Mouse (Mus musculus) CH12.LX (cell line): ENCODE results near the gene Exph5. TPM values are rescaled to one million over a fixed set of nuclear protein-coding genes. Genes with fewer than 3 reads are reported as not detected.

Experiments used
- DNase-seq: peaks from one replicate; pipeline ENCODE4 v3.0.0-alpha.2; 2013; ENCODE audit errors: extremely low read depth
- H3K27ac ChIP-seq: 2 replicates; pipeline ENCODE4 v1.5.1; 2012; ENCODE audit warnings: low read depth, mild to moderate bottlenecking, control low read depth, moderate library complexity; ENCODE audit not compliant: insufficient read depth
- H3K27me3 ChIP-seq: replicated peaks from 2 replicates; pipeline ENCODE3; 2012; ENCODE audit warnings: inconsistent platforms
- H3K36me3 ChIP-seq, 2 experiments: replicated peaks in 1 of 2; 2 replicates each; pipeline versions ENCODE3 to v1.6.1; 2012; ENCODE audit warnings: inconsistent platforms in 1 of 2, low read length in 1 of 2, mild to moderate bottlenecking in 1 of 2, mixed read lengths in 1 of 2, moderate library complexity in 1 of 2; ENCODE audit not compliant: control insufficient read depth in 1 of 2, insufficient read depth in 1 of 2
- H3K4me1 ChIP-seq, 2 experiments: 2 replicates each; pipeline ENCODE4 v1.6.1; 2012; ENCODE audit warnings: inconsistent platforms in 1 of 2, moderate library complexity in 1 of 2; ENCODE audit not compliant: insufficient read depth in 2 of 2, control insufficient read depth in 1 of 2
- H3K4me2 ChIP-seq: 2 replicates; pipeline ENCODE4 v1.6.1; 2012; ENCODE audit warnings: low read depth, mild to moderate bottlenecking, control low read depth; ENCODE audit not compliant: poor library complexity, insufficient read depth, severe bottlenecking
- H3K4me3 ChIP-seq, 3 experiments: fragments of 150-350 bp in 1 of 3; sonication (generic) in 1 of 3; replicated peaks in 1 of 3; 2 replicates each; pipeline versions ENCODE3 to v1.5.1; 2011 to 2012; ENCODE audit warnings: low read depth in 2 of 3, low read length in 2 of 3, mild to moderate bottlenecking in 2 of 3, moderate library complexity in 2 of 3, control low read depth in 1 of 3, improper control_type of control experiment in 1 of 3, inconsistent platforms in 1 of 3, mixed read lengths in 1 of 3; ENCODE audit not compliant: poor library complexity in 1 of 3
- H3K79me2 ChIP-seq: replicated peaks from 2 replicates; pipeline ENCODE4 v1.6.1; 2012; ENCODE audit warnings: mild to moderate bottlenecking, moderate library complexity; ENCODE audit not compliant: control insufficient read depth, poor library complexity, insufficient read depth, severe bottlenecking; ENCODE audit errors: extremely low read depth
- H3K9ac ChIP-seq: 2 replicates; pipeline ENCODE4 v1.6.1; 2012; ENCODE audit warnings: low read depth, mild to moderate bottlenecking, control low read depth, moderate library complexity; ENCODE audit not compliant: insufficient read depth
- H3K9me3 ChIP-seq: replicated peaks from 2 replicates; pipeline ENCODE3; 2012; ENCODE audit warnings: low read length, inconsistent platforms, mixed read lengths
- BHLHE40 ChIP-seq: IDR thresholded peaks from 2 replicates; pipeline ENCODE4 v1.6.1; 2011; ENCODE audit warnings: mild to moderate bottlenecking, low read depth, low read length, improper control_type of control experiment
- CHD1 ChIP-seq: IDR thresholded peaks from 2 replicates; pipeline ENCODE4 v1.6.1; 2012; ENCODE audit warnings: low read depth, low read length, improper control_type of control experiment, inconsistent platforms
- EP300 ChIP-seq: IDR thresholded peaks from 2 replicates; pipeline ENCODE4 v1.6.1; 2011; ENCODE audit warnings: low read length, improper control_type of control experiment
- GABPA ChIP-seq: IDR thresholded peaks from 2 replicates; pipeline ENCODE4 v1.6.1; 2012; ENCODE audit warnings: low read depth, low read length, improper control_type of control experiment, inconsistent platforms; ENCODE audit not compliant: insufficient replicate concordance
- IRF4 ChIP-seq: IDR thresholded peaks from 2 replicates; pipeline ENCODE4 v1.6.1; 2014; ENCODE audit warnings: low read depth, mild to moderate bottlenecking, inconsistent platforms, low read length, improper control_type of control experiment
- JUN ChIP-seq: IDR thresholded peaks from 2 replicates; pipeline ENCODE4 v1.6.1; 2011; ENCODE audit warnings: low read depth, mild to moderate bottlenecking, low read length, improper control_type of control experiment, moderate library complexity; ENCODE audit not compliant: insufficient read depth
- JUND ChIP-seq: conservative IDR thresholded peaks from 2 replicates; pipeline ENCODE4 v1.6.1; 2011; ENCODE audit warnings: low read depth, low read length, improper control_type of control experiment
- KAT2A ChIP-seq: IDR thresholded peaks from 2 replicates; pipeline ENCODE4 v1.6.1; 2012; ENCODE audit warnings: low read length, improper control_type of control experiment, inconsistent platforms; ENCODE audit not compliant: insufficient replicate concordance
- MXI1 ChIP-seq: IDR thresholded peaks from 2 replicates; pipeline ENCODE4 v1.6.1; 2011; ENCODE audit warnings: mild to moderate bottlenecking, low read depth, low read length, improper control_type of control experiment
- POLR2AphosphoS2 ChIP-seq: IDR thresholded peaks from 2 replicates; pipeline ENCODE4 v1.6.1; 2011; ENCODE audit warnings: low read depth, low read length, improper control_type of control experiment
- SIN3A ChIP-seq: IDR thresholded peaks from 2 replicates; pipeline ENCODE4 v1.6.1; 2012; ENCODE audit warnings: low read length, improper control_type of control experiment, inconsistent platforms
- TBP ChIP-seq: conservative IDR thresholded peaks from 2 replicates; pipeline ENCODE4 v1.6.1; 2011; ENCODE audit warnings: low read depth, low read length, improper control_type of control experiment
- UBTF ChIP-seq: IDR thresholded peaks from 2 replicates; pipeline ENCODE4 v1.6.1; 2012; ENCODE audit warnings: low read depth, mild to moderate bottlenecking, inconsistent platforms, low read length, improper control_type of control experiment, moderate library complexity
- USF1 ChIP-seq: IDR thresholded peaks from 2 replicates; pipeline ENCODE4 v1.6.1; 2014; ENCODE audit warnings: low read depth, mild to moderate bottlenecking, inconsistent platforms, low read length, improper control_type of control experiment
- USF2 ChIP-seq: conservative IDR thresholded peaks from 2 replicates; pipeline ENCODE4 v1.6.1; 2011; ENCODE audit warnings: low read depth, low read length, improper control_type of control experiment
- ZC3H11A ChIP-seq: IDR thresholded peaks from 2 replicates; pipeline ENCODE4 v1.6.1; 2012; ENCODE audit warnings: low read depth, mild to moderate bottlenecking, inconsistent platforms, low read length, improper control_type of control experiment
- ZKSCAN1 ChIP-seq: IDR thresholded peaks from 2 replicates; pipeline ENCODE4 v1.6.1; 2012; ENCODE audit warnings: low read depth, inconsistent platforms, low read length, improper control_type of control experiment, borderline replicate concordance
- dilution Hi-C: fragments of 300-500 bp; cut with MboI; formaldehyde crosslinking; loops from 2 replicates; pipeline ENCODE4 v1.14.3; 2020; ENCODE audit warnings: low sequenced_read_pairs; ENCODE audit not compliant: extremely low pct_unique_long_range_greater_than_20kb, extremely low pct_ligation_motif_present
- in situ Hi-C: fragments of 300-500 bp; cut with MboI; formaldehyde crosslinking; loops from 3 replicates; pipeline ENCODE4 v1.14.3; 2019; ENCODE audit warnings: low sequenced_read_pairs, low pct_ligation_motif_present, low pct_unique_long_range_greater_than_20kb, mixed read lengths
- polyA plus RNA-seq: library from polyadenylated mRNA; unstranded; fragments of >175 nt; gene quantifications from 2 replicates; pipeline ENCODE4 v1.2.1, GENCODE M21; 2012; ENCODE audit warnings: low read depth; ENCODE audit not compliant: insufficient read length
- total RNA-seq, 2 experiments: library from RNA; depleted of rRNA; stranded (reverse); fragments of 300-350 nt in 1 of 2; fragments of >200 nt in 1 of 2; gene quantifications; 2 replicates each; pipeline ENCODE4 v1.2.3; 2012 to 2014

Gene Exph5
- total and polyA plus RNA-seq, 3 experiments, result 0.04 TPM; not detected in 2

DNA sequence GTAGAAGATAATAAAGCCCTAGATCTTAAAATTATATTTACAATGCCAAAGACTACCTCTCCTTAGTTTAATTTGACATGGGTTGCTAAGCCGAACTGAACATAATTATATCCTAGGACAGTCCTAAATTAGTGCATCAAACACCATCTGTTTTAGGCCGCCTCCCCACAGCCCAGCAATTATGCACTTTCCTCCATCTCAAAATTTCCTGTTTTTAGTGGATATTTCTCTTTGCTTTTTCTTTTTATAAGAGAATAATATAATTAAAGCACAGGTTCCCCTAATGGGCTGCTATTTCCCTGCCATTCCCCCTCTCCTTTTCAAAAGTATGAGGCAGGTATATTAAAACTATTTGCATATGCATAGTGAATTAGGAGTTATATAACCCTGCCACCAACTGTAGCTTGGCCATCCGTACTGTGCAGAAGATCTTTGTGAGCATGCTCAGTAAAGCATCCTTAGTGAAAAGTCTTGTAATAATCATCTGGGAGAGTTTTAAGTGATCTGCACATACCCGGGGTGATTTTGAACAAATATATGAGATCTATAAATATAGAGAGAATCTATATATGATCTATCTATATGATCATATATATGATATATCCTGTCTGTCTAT is 44.7 kb upstream of the Exph5 start:
- dilution Hi-C loops, result no loop called here

DNA sequence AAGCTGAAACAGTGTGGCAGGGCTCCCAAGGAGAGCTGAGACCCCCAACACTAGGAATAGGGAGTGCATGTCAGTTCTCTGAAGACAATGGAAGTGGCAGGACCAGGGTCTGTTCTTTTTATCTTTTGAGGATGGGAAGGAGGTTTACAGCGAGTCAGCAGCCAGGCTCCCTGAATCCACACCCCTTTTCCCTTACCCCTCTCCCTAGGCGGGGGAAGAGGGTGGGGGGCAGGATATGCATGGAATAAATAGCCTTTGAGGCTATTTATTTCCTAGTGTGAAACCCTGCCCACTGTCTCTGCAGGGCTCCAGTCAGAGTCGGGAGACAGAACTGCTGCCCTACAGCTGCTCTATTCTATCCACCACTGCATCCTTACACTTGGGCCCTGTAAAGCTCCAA is 43.7 kb upstream of the Exph5 start:
- Histone ChIP-seq H3K9ac (no peak overlapping the region), H3K79me2 (no peaks in the 10 kb centered on the region), H3K4me3 (no peak overlapping the region), H3K4me2 (no peak overlapping the region), H3K27ac (no peak overlapping the region)
- DNase-seq, result no peak
- no peak for TF ChIP-seq ZC3H11A
- no peak for TF ChIP-seq USF1
- no peak for TF ChIP-seq IRF4
- TF ChIP-seq JUN, result no peak
- no peak for TF ChIP-seq JUND
- TF ChIP-seq POLR2AphosphoS2, result no peak
- no peak for TF ChIP-seq SIN3A
- TF ChIP-seq, all 38 proteins: peak for 0
- no peaks in the 10 kb centered on the region for H3K9me3 ChIP-seq
- H3K36me3 ChIP-seq, result no peaks in the 10 kb centered on the region
- H3K27me3 ChIP-seq, result no peaks in the 10 kb centered on the region
- in situ Hi-C loops, result loop anchor here (10.0 kb wide), 1 partner anchor 417 kb away; the partner anchor contains the start of gene Cul5
- no peaks in the 10 kb centered on the region for H3K4me1 ChIP-seq
- dilution Hi-C loops, result no loop called here

More for the DNA sequence above, 44.7 kb upstream of the Exph5 start:
- in situ Hi-C loops, result loop anchor here (10.0 kb wide), 1 partner anchor 418 kb away; the partner anchor contains the start of gene Cul5
- H3K27ac ChIP-seq, result no peak overlapping the region
- H3K9ac ChIP-seq, result no peak overlapping the region
- no peaks in the 10 kb centered on the region for H3K9me3 ChIP-seq
- no peak overlapping the region for H3K4me2 ChIP-seq
- no peaks in the 10 kb centered on the region for H3K4me1 ChIP-seq
- no peak for TF ChIP-seq JUND
- TF ChIP-seq USF1, result no peak
- TF ChIP-seq SIN3A, result no peak
- no peak for TF ChIP-seq KAT2A
- no peak for TF ChIP-seq USF2
- TF ChIP-seq BHLHE40, result no peak
- no peak for TF ChIP-seq UBTF
- TF ChIP-seq TBP, result no peak
- TF ChIP-seq ZKSCAN1, result no peak
- no peak for TF ChIP-seq GABPA
- no peak for TF ChIP-seq CHD1
- TF ChIP-seq MXI1, result no peak
- TF ChIP-seq EP300, result no peak
- H3K27me3 ChIP-seq, result no peaks in the 10 kb centered on the region
- no peaks in the 10 kb centered on the region for H3K36me3 ChIP-seq
- H3K79me2 ChIP-seq, result no peaks in the 10 kb centered on the region
- no peak overlapping the region for H3K4me3 ChIP-seq
- DNase-seq, result no peak
